Mouse (Mus musculus): ENCODE measurements around the gene Pgbd1. TPM values are rescaled to one million over a fixed set of nuclear protein-coding genes. Genes with fewer than 3 reads are reported as not detected.

Pgbd1 gene
- polyA plus RNA-seq, 1 experiment from 2014 or later: 5.1 TPM

GRCm38 (mm10) chr13:21372700-21373099 is 68.2 kb downstream of the Pgbd1 start:
- no peak for DNase-seq (ENCODE audit: low spot score)
- no peak overlapping the region for H3K27ac ChIP-seq (replicated peaks)
- H3K4me3 ChIP-seq: no peak overlapping the region
- peaks cover 48% of the 10 kb centered on the region for H3K36me3 ChIP-seq
- no peaks in the 10 kb centered on the region for H3K27me3 ChIP-seq (ENCODE audit: low read depth, poor library complexity, severe bottlenecking)
- H3K4me1 ChIP-seq: no peaks in the 10 kb centered on the region
- H3K9me3 ChIP-seq (replicated peaks): no peaks in the 10 kb centered on the region
- WGBS: 90% methylated on average over 2 of the region's 2 CpGs

MicroRNAs encoded within 50 kb of the gene (microRNA counts, 519-probe panel; counts per million panel counts)
- 3,981 counts per million, percentile 19 among the panel's probes with 10 or more counts for microRNA mmu-miR-1896

Small RNAs within 50 kb of the gene (microRNA-seq; reads per million reads assigned to microRNA genes)
- gene Mir1896 (not detected), gene Mir6942 (not detected)

Other genes starting within 250 kb of the Pgbd1 start
- gene Gpx5, start 148.3 kb downstream of the Pgbd1 start, polyA plus RNA-seq (2016; fragmentation: Nextera tagmentation; extraction: Ambion mirVana): not detected in 2 replicates
- 0.09 TPM in 1 of 2 replicates, not detected in the other for gene Gpx6, start 128.9 kb downstream of the Pgbd1 start, polyA plus RNA-seq (2016; fragmentation: Nextera tagmentation; extraction: Ambion mirVana)
- gene Olfr1367, start 94.1 kb downstream of the Pgbd1 start, polyA plus RNA-seq (2016; fragmentation: Nextera tagmentation; extraction: Ambion mirVana): not detected in 2 replicates
- gene Zscan12, start 78.2 kb downstream of the Pgbd1 start, polyA plus RNA-seq (2016; fragmentation: Nextera tagmentation; extraction: Ambion mirVana): 20.4 and 21.9 TPM in 2 replicates
- 87.1 and 91.1 TPM in 2 replicates for gene Zkscan3, start 38.3 kb downstream of the Pgbd1 start, polyA plus RNA-seq (2016; fragmentation: Nextera tagmentation; extraction: Ambion mirVana)
- gene Zscan26, start 12.7 kb upstream of the Pgbd1 start, polyA plus RNA-seq (2016; fragmentation: Nextera tagmentation; extraction: Ambion mirVana): 24.2 and 25.6 TPM in 2 replicates
- 1.7 and 2.3 TPM in 2 replicates for gene Nkapl, start 27.5 kb upstream of the Pgbd1 start, polyA plus RNA-seq (2016; fragmentation: Nextera tagmentation; extraction: Ambion mirVana)
- 5.0 and 5.3 TPM in 2 replicates for gene Zkscan4, start 37.8 kb upstream of the Pgbd1 start, polyA plus RNA-seq (2016; fragmentation: Nextera tagmentation; extraction: Ambion mirVana)
- gene Gm10065, start 38.4 kb upstream of the Pgbd1 start, polyA plus RNA-seq (2016; fragmentation: Nextera tagmentation; extraction: Ambion mirVana): not detected in 2 replicates
- gene AK157302, start 54.2 kb upstream of the Pgbd1 start, polyA plus RNA-seq (2016; fragmentation: Nextera tagmentation; extraction: Ambion mirVana): 0.42 and 0.56 TPM in 2 replicates
- 4.6 and 5.1 TPM in 2 replicates for gene Gm11273, start 60.4 kb upstream of the Pgbd1 start, polyA plus RNA-seq (2016; fragmentation: Nextera tagmentation; extraction: Ambion mirVana)
- gene Zkscan8, start 90.1 kb upstream of the Pgbd1 start, polyA plus RNA-seq (2016; fragmentation: Nextera tagmentation; extraction: Ambion mirVana): 5.3 and 7.1 TPM in 2 replicates
- gene Olfr1366, start 101.8 kb upstream of the Pgbd1 start, polyA plus RNA-seq (2016; fragmentation: Nextera tagmentation; extraction: Ambion mirVana): 0.11 and 0.15 TPM in 2 replicates
- not detected in 2 replicates for gene Olfr1535, start 118.8 kb upstream of the Pgbd1 start, polyA plus RNA-seq (2016; fragmentation: Nextera tagmentation; extraction: Ambion mirVana)
- gene Olfr1364, start 140.7 kb upstream of the Pgbd1 start, polyA plus RNA-seq (2016; fragmentation: Nextera tagmentation; extraction: Ambion mirVana): not detected in 2 replicates
- not detected in 2 replicates for gene Olfr1362, start 173.0 kb upstream of the Pgbd1 start, polyA plus RNA-seq (2016; fragmentation: Nextera tagmentation; extraction: Ambion mirVana)
- gene Olfr11, start 201.5 kb upstream of the Pgbd1 start, polyA plus RNA-seq (2016; fragmentation: Nextera tagmentation; extraction: Ambion mirVana): not detected in 2 replicates
- not detected in 2 replicates for gene Olfr1361, start 222.3 kb upstream of the Pgbd1 start, polyA plus RNA-seq (2016; fragmentation: Nextera tagmentation; extraction: Ambion mirVana)
- not detected in 2 replicates for gene Olfr1360, start 236.3 kb upstream of the Pgbd1 start, polyA plus RNA-seq (2016; fragmentation: Nextera tagmentation; extraction: Ambion mirVana)